Mouse (Mus musculus) neural tube, embryonic 15.5 days (tissue): ENCODE measurements around the gene Zmiz1. TPM values are rescaled to one million over a fixed set of nuclear protein-coding genes. Genes with fewer than 3 reads are reported as not detected.

ENCODE experiments used
- ATAC-seq: fragments of 200-750 bp; cut with Nextera tagmentation; 2 replicates; pipeline ENCODE4 v1.8.0; 2017; ENCODE audit warnings: mild to moderate bottlenecking, moderate TSS enrichment, moderate library complexity; ENCODE audit not compliant: low FRiP score
- H3K27ac ChIP-seq: fragments of 300-500 bp; sonication (generic); replicated peaks from 2 replicates; pipeline ENCODE4 v1.5.1; 2015; ENCODE audit warnings: mild to moderate bottlenecking, inconsistent platforms
- H3K27me3 ChIP-seq: fragments of 300-500 bp; sonication (generic); replicated peaks from 2 replicates; pipeline ENCODE4 v1.6.1; 2015; ENCODE audit warnings: inconsistent platforms
- H3K36me3 ChIP-seq: fragments of 300-500 bp; sonication (generic); 2 replicates; pipeline ENCODE4 v1.6.1; 2015; ENCODE audit warnings: inconsistent platforms
- H3K4me1 ChIP-seq: fragments of 300-500 bp; sonication (generic); 2 replicates; pipeline ENCODE4 v1.6.1; 2015; ENCODE audit warnings: inconsistent platforms
- H3K4me2 ChIP-seq: fragments of 300-500 bp; sonication (generic); 2 replicates; pipeline ENCODE4 v1.6.1; 2015; ENCODE audit warnings: inconsistent platforms, mild to moderate bottlenecking, moderate library complexity
- H3K4me3 ChIP-seq: fragments of 300-500 bp; sonication (generic); replicated peaks from 2 replicates; pipeline ENCODE4 v1.5.1; 2015; ENCODE audit warnings: mild to moderate bottlenecking, inconsistent platforms
- H3K9ac ChIP-seq: fragments of 300-500 bp; sonication (generic); replicated peaks from 2 replicates; pipeline ENCODE4 v1.6.1; 2015; ENCODE audit warnings: mild to moderate bottlenecking, inconsistent platforms
- H3K9me3 ChIP-seq: fragments of 300-500 bp; sonication (generic); replicated peaks from 2 replicates; pipeline ENCODE4 v1.6.1; 2016; ENCODE audit warnings: inconsistent platforms
- WGBS: fragments of 180-500 bp; shearing (Covaris S2); methylation state at CpG from one replicate; pipeline ENCODE4 v1.1.7; 2015; ENCODE audit warnings: mixed read lengths; 5-methylcytosine and 5-hydroxymethylcytosine counted together
- polyA plus RNA-seq: library from polyadenylated mRNA; unstranded; fragments of >200 nt; fragmentation: Nextera tagmentation; extraction: Ambion mirVana; gene quantifications from 2 replicates; pipeline ENCODE4 v1.2.1, GENCODE M21; 2015

Gene Zmiz1
- polyA plus RNA-seq, 1 experiment from 2014 or later: 54.7 TPM

GRCm38 (mm10) chr14:25534918-25535582, 76.1 kb downstream of the Zmiz1 start:
- H3K9me3 ChIP-seq: no peaks in the 10 kb centered on the region
- no peak for ATAC-seq
- H3K27ac ChIP-seq: peak overlapping the region; percentile 38; the same call in 1 of the 2 replicates
- H3K27me3 ChIP-seq: no peaks in the 10 kb centered on the region
- H3K36me3 ChIP-seq: peaks cover 15% of the 10 kb centered on the region; the same call in 1 of the 2 replicates
- no peak overlapping the region for H3K4me2 ChIP-seq
- no peak overlapping the region for H3K9ac ChIP-seq
- H3K4me3 ChIP-seq: no peak overlapping the region
- 83% methylated on average over 11 of the region's 11 CpGs for WGBS
- H3K4me1 ChIP-seq: peaks cover 47% of the 10 kb centered on the region

- no peak overlapping the region for H3K9ac ChIP-seq
- H3K27me3 ChIP-seq: no peaks in the 10 kb centered on the region
- WGBS: 84% methylated on average over 4 of the region's 4 CpGs
- no peaks in the 10 kb centered on the region for H3K9me3 ChIP-seq
- H3K27ac ChIP-seq: 0 out of 2 replicates have a peak overlapping the region, but pooled peaks have one; percentile 9
- H3K4me3 ChIP-seq: no peak overlapping the region
- no peak overlapping the region for H3K4me2 ChIP-seq
- peaks cover 51% of the 10 kb centered on the region for H3K4me1 ChIP-seq
- no peak for ATAC-seq
- peaks cover 15% of the 10 kb centered on the region; the same call in 1 of the 2 replicates for H3K36me3 ChIP-seq
Measured at GRCm38 (mm10) chr14:25535583-25535943, 76.6 kb downstream of the Zmiz1 start.

- H3K27ac ChIP-seq: no peak overlapping the region
- H3K4me3 ChIP-seq: no peak overlapping the region
- H3K9me3 ChIP-seq: no peaks in the 10 kb centered on the region
- no peak overlapping the region for H3K4me2 ChIP-seq
- WGBS: 89% methylated on average over 8 of the region's 8 CpGs
- peaks cover 59% of the 10 kb centered on the region for H3K4me1 ChIP-seq
- no peak overlapping the region for H3K9ac ChIP-seq
- H3K27me3 ChIP-seq: no peaks in the 10 kb centered on the region
- ATAC-seq: no peak
- peaks cover 15% of the 10 kb centered on the region; the same call in 1 of the 2 replicates for H3K36me3 ChIP-seq
Measured at GRCm38 (mm10) chr14:25536476-25536875, 77.5 kb downstream of the Zmiz1 start.

GRCm38 (mm10) chr14:25537351-25537750, 78.4 kb downstream of the Zmiz1 start:
- Histone ChIP-seq H3K4me3 (no peak overlapping the region), H3K4me2 (no peak overlapping the region), H3K27ac (no peak overlapping the region), H3K36me3 (peaks cover 15% of the 10 kb centered on the region; the same call in 1 of the 2 replicates), H3K27me3 (no peaks in the 10 kb centered on the region), H3K9me3 (no peaks in the 10 kb centered on the region), H3K4me1 (peaks cover 55% of the 10 kb centered on the region), H3K9ac (no peak overlapping the region)
- 93% methylated on average over 1 of the region's 1 CpGs for WGBS
- ATAC-seq: no peak

- H3K27me3 ChIP-seq: no peaks in the 10 kb centered on the region
- no peaks in the 10 kb centered on the region for H3K9me3 ChIP-seq
- no peak overlapping the region for H3K27ac ChIP-seq
- H3K4me3 ChIP-seq: no peak overlapping the region
- H3K4me2 ChIP-seq: no peak overlapping the region
- H3K9ac ChIP-seq: no peak overlapping the region
- peaks cover 15% of the 10 kb centered on the region; the same call in 1 of the 2 replicates for H3K36me3 ChIP-seq
- peaks cover 52% of the 10 kb centered on the region for H3K4me1 ChIP-seq
- ATAC-seq: no peak
- WGBS: 69% methylated on average over 2 of the region's 2 CpGs
Measured at GRCm38 (mm10) chr14:25538522-25538921, 79.5 kb downstream of the Zmiz1 start.

GRCm38 (mm10) chr14:25539493-25540116, 80.6 kb downstream of the Zmiz1 start:
- no peak overlapping the region for H3K9ac ChIP-seq
- peaks cover 15% of the 10 kb centered on the region; the same call in 1 of the 2 replicates for H3K36me3 ChIP-seq
- no peak for ATAC-seq
- no peaks in the 10 kb centered on the region for H3K27me3 ChIP-seq
- H3K4me3 ChIP-seq: no peak overlapping the region
- H3K4me1 ChIP-seq: peaks cover 42% of the 10 kb centered on the region
- no peak overlapping the region; the same call in 1 of the 2 replicates for H3K27ac ChIP-seq
- 84% methylated on average over 10 of the region's 10 CpGs for WGBS
- H3K4me2 ChIP-seq: no peak overlapping the region
- H3K9me3 ChIP-seq: no peaks in the 10 kb centered on the region

- ATAC-seq: no peak
- Histone ChIP-seq H3K4me3 (no peak overlapping the region), H3K27ac (no peak overlapping the region), H3K9me3 (no peaks in the 10 kb centered on the region), H3K27me3 (no peaks in the 10 kb centered on the region), H3K9ac (no peak overlapping the region), H3K4me1 (peaks cover 38% of the 10 kb centered on the region), H3K36me3 (peaks cover 15% of the 10 kb centered on the region), H3K4me2 (no peak overlapping the region)
- 90% methylated on average over 4 of the region's 4 CpGs for WGBS
Measured at GRCm38 (mm10) chr14:25540172-25540571, 81.2 kb downstream of the Zmiz1 start.

GRCm38 (mm10) chr14:25541213-25541612, 82.2 kb downstream of the Zmiz1 start:
- Histone ChIP-seq H3K9me3 (no peaks in the 10 kb centered on the region), H3K27me3 (no peaks in the 10 kb centered on the region), H3K4me1 (peaks cover 41% of the 10 kb centered on the region), H3K4me2 (no peak overlapping the region), H3K9ac (no peak overlapping the region; the same call in 1 of the 2 replicates), H3K36me3 (peaks cover 19% of the 10 kb centered on the region), H3K4me3 (no peak overlapping the region), H3K27ac (0 out of 2 replicates have a peak overlapping the region, but pooled peaks have one; percentile 38)
- WGBS: 85% methylated on average over 5 of the region's 5 CpGs
- no peak for ATAC-seq

- no peak overlapping the region for H3K4me2 ChIP-seq
- 97% methylated on average over 4 of the region's 4 CpGs for WGBS
- H3K27ac ChIP-seq: no peak overlapping the region
- H3K4me1 ChIP-seq: peaks cover 53% of the 10 kb centered on the region
- H3K27me3 ChIP-seq: no peaks in the 10 kb centered on the region
- no peaks in the 10 kb centered on the region for H3K9me3 ChIP-seq
- no peak overlapping the region for H3K9ac ChIP-seq
- ATAC-seq: no peak
- H3K4me3 ChIP-seq: no peak overlapping the region
- H3K36me3 ChIP-seq: peaks cover 5% of the 10 kb centered on the region
Measured at GRCm38 (mm10) chr14:25543098-25543497, 84.1 kb downstream of the Zmiz1 start.

- no peaks in the 10 kb centered on the region for H3K9me3 ChIP-seq
- WGBS: 93% methylated on average over 4 of the region's 4 CpGs
- no peak overlapping the region for H3K27ac ChIP-seq
- ATAC-seq: no peak
- H3K4me1 ChIP-seq: peaks cover 60% of the 10 kb centered on the region
- peaks cover 4% of the 10 kb centered on the region; the same call in 1 of the 2 replicates for H3K36me3 ChIP-seq
- no peak overlapping the region for H3K4me3 ChIP-seq
- no peak overlapping the region for H3K4me2 ChIP-seq
- H3K9ac ChIP-seq: no peak overlapping the region
- H3K27me3 ChIP-seq: no peaks in the 10 kb centered on the region
Measured at GRCm38 (mm10) chr14:25543927-25544326, 84.9 kb downstream of the Zmiz1 start.

GRCm38 (mm10) chr14:25546852-25547621, 88.1 kb downstream of the Zmiz1 start:
- no peak overlapping the region for H3K4me2 ChIP-seq
- peaks cover 4% of the 10 kb centered on the region; the same call in 1 of the 2 replicates for H3K36me3 ChIP-seq
- 47% methylated on average over 14 of the region's 14 CpGs for WGBS
- no peaks in the 10 kb centered on the region for H3K27me3 ChIP-seq
- H3K4me1 ChIP-seq: peaks cover 68% of the 10 kb centered on the region
- H3K27ac ChIP-seq: peak overlapping the region; percentile 77
- H3K9ac ChIP-seq: no peak overlapping the region
- H3K9me3 ChIP-seq: no peaks in the 10 kb centered on the region
- no peak for ATAC-seq
- no peak overlapping the region for H3K4me3 ChIP-seq
